Mouse (Mus musculus) neural tube, embryonic 14.5 days (tissue): ENCODE results near the gene Tspan9. TPM values are rescaled to one million over a fixed set of nuclear protein-coding genes. Genes with fewer than 3 reads are reported as not detected.

Experiments used
- ATAC-seq: fragments of 200-750 bp; cut with Nextera tagmentation; 2 replicates; pipeline ENCODE4 v1.8.0; 2017; ENCODE audit warnings: low read depth, mild to moderate bottlenecking, moderate TSS enrichment, moderate library complexity
- H3K27ac ChIP-seq: fragments of 300-500 bp; sonication (generic); 2 replicates; pipeline ENCODE4 v1.5.1; 2014; ENCODE audit warnings: low read depth, mild to moderate bottlenecking, control low read depth, low read length, moderate library complexity, mixed read lengths
- H3K27me3 ChIP-seq: fragments of 300-500 bp; sonication (generic); 2 replicates; pipeline ENCODE4 v1.6.1; 2014; ENCODE audit warnings: low read length; ENCODE audit not compliant: control insufficient read depth, insufficient read depth
- H3K36me3 ChIP-seq: fragments of 300-500 bp; sonication (generic); 2 replicates; pipeline ENCODE4 v1.6.1; 2014; ENCODE audit warnings: low read length, mixed read lengths; ENCODE audit not compliant: control insufficient read depth, insufficient read depth
- H3K4me1 ChIP-seq: fragments of 300-500 bp; sonication (generic); 2 replicates; pipeline ENCODE4 v1.6.1; 2014; ENCODE audit warnings: low read length; ENCODE audit not compliant: control insufficient read depth, insufficient read depth
- H3K4me2 ChIP-seq: fragments of 300-500 bp; sonication (generic); 2 replicates; pipeline ENCODE4 v1.6.1; 2014; ENCODE audit warnings: mild to moderate bottlenecking, low read depth, low read length, control low read depth
- H3K4me3 ChIP-seq: fragments of 300-500 bp; sonication (generic); 2 replicates; pipeline ENCODE4 v1.5.1; 2014; ENCODE audit warnings: low read depth, low read length, control low read depth, mixed read lengths
- H3K9ac ChIP-seq: fragments of 300-500 bp; sonication (generic); replicated peaks from 2 replicates; pipeline ENCODE4 v1.6.1; 2014; ENCODE audit warnings: low read depth, mild to moderate bottlenecking, control low read depth, low read length, mixed read lengths
- H3K9me3 ChIP-seq: fragments of 300-500 bp; sonication (generic); 2 replicates; pipeline ENCODE4 v1.6.1; 2016; ENCODE audit warnings: low read length; ENCODE audit not compliant: control insufficient read depth
- WGBS: fragments of 180-500 bp; shearing (Covaris S2); extraction: QIAGEN DNeasy Blood & Tissue Kit; methylation state at CpG from one replicate; pipeline ENCODE4 v1.1.7; 2014; 5-methylcytosine and 5-hydroxymethylcytosine counted together
- polyA plus RNA-seq: library from polyadenylated mRNA; unstranded; fragments of >200 nt; fragmentation: Nextera tagmentation; extraction: Ambion mirVana; gene quantifications from 2 replicates; pipeline ENCODE4 v1.2.1, GENCODE M21; 2014

Tspan9 gene
- polyA plus RNA-seq, 1 experiment from 2014 or later = 32.1 TPM

- Histone ChIP-seq H3K27ac (no peak overlapping the region), H3K36me3 (no peaks in the 10 kb centered on the region), H3K9me3 (no peaks in the 10 kb centered on the region), H3K4me3 (no peak overlapping the region), H3K27me3 (no peaks in the 10 kb centered on the region), H3K9ac (no peak overlapping the region), H3K4me1 (peaks cover 13% of the 10 kb centered on the region), H3K4me2 (no peak overlapping the region)
- WGBS = 93% methylated on average over 5 of the region's 5 CpGs
- ATAC-seq = no peak
Measured at GRCm38 (mm10) chr6:127971931-127972330, 171.5 kb downstream of the Tspan9 start.

GRCm38 (mm10) chr6:127970848-127971247, 172.5 kb downstream of the Tspan9 start:
- no peak overlapping the region for H3K27ac ChIP-seq
- H3K9ac ChIP-seq = no peak overlapping the region
- no peak for ATAC-seq
- H3K4me1 ChIP-seq = peaks cover 13% of the 10 kb centered on the region
- H3K9me3 ChIP-seq = no peaks in the 10 kb centered on the region
- no peaks in the 10 kb centered on the region for H3K27me3 ChIP-seq
- no peaks in the 10 kb centered on the region for H3K36me3 ChIP-seq
- WGBS = 66% methylated on average over 5 of the region's 5 CpGs
- no peak overlapping the region for H3K4me3 ChIP-seq
- no peak overlapping the region for H3K4me2 ChIP-seq

GRCm38 (mm10) chr6:127970120-127970519, 173.3 kb downstream of the Tspan9 start:
- no peaks in the 10 kb centered on the region for H3K9me3 ChIP-seq
- no peaks in the 10 kb centered on the region for H3K36me3 ChIP-seq
- ATAC-seq = peak; percentile 57; the same call in 1 of the 2 replicates

GRCm38 (mm10) chr6:127969709-127970108, 173.7 kb downstream of the Tspan9 start:
- no peaks in the 10 kb centered on the region for H3K9me3 ChIP-seq
- WGBS = 58% methylated on average over 7 of the region's 7 CpGs
- no peaks in the 10 kb centered on the region for H3K36me3 ChIP-seq
- no peak overlapping the region for H3K4me2 ChIP-seq
- H3K4me3 ChIP-seq = no peak overlapping the region
- H3K9ac ChIP-seq = no peak overlapping the region
- no peaks in the 10 kb centered on the region for H3K27me3 ChIP-seq
- ATAC-seq = no peak
- no peak overlapping the region for H3K27ac ChIP-seq
- peaks cover 13% of the 10 kb centered on the region for H3K4me1 ChIP-seq

More at GRCm38 (mm10) chr6:127970120-127970519, 173.3 kb downstream of the Tspan9 start:
- Histone ChIP-seq H3K4me2 (no peak overlapping the region), H3K4me3 (no peak overlapping the region), H3K27ac (no peak overlapping the region), H3K9ac (no peak overlapping the region), H3K4me1 (peaks cover 13% of the 10 kb centered on the region), H3K27me3 (no peaks in the 10 kb centered on the region)
- WGBS = 9% methylated on average over 7 of the region's 7 CpGs

GRCm38 (mm10) chr6:127965497-127965896, 177.9 kb downstream of the Tspan9 start:
- no peak overlapping the region for H3K4me3 ChIP-seq
- H3K27me3 ChIP-seq = no peaks in the 10 kb centered on the region
- peak; percentile 31; the same call in 1 of the 2 replicates for ATAC-seq
- H3K9ac ChIP-seq = no peak overlapping the region
- H3K4me1 ChIP-seq = 0 out of 2 replicates have a peak, but pooled peaks cover 2% of the 10 kb centered on the region
- no peak overlapping the region for H3K4me2 ChIP-seq
- no peak overlapping the region for H3K27ac ChIP-seq
- no peaks in the 10 kb centered on the region for H3K36me3 ChIP-seq
- WGBS = 49% methylated on average over 8 of the region's 8 CpGs
- H3K9me3 ChIP-seq = no peaks in the 10 kb centered on the region

- no peak overlapping the region for H3K4me3 ChIP-seq
- no peak overlapping the region for H3K4me2 ChIP-seq
- no peaks in the 10 kb centered on the region for H3K9me3 ChIP-seq
- WGBS = 93% methylated on average over 1 of the region's 1 CpGs
- no peaks in the 10 kb centered on the region for H3K36me3 ChIP-seq
- no peaks in the 10 kb centered on the region for H3K27me3 ChIP-seq
- ATAC-seq = no peak
- H3K27ac ChIP-seq = no peak overlapping the region
- no peak overlapping the region for H3K9ac ChIP-seq
- no peaks in the 10 kb centered on the region for H3K4me1 ChIP-seq
Measured at GRCm38 (mm10) chr6:127960203-127960602, 183.2 kb downstream of the Tspan9 start.

GRCm38 (mm10) chr6:127956172-127956571, 187.2 kb downstream of the Tspan9 start:
- H3K9ac ChIP-seq = no peak overlapping the region
- H3K36me3 ChIP-seq = no peaks in the 10 kb centered on the region
- no peak overlapping the region for H3K27ac ChIP-seq
- WGBS = 85% methylated on average over 5 of the region's 5 CpGs
- H3K4me1 ChIP-seq = no peaks in the 10 kb centered on the region
- ATAC-seq = no peak
- H3K27me3 ChIP-seq = no peaks in the 10 kb centered on the region
- H3K4me2 ChIP-seq = no peak overlapping the region
- H3K9me3 ChIP-seq = no peaks in the 10 kb centered on the region
- H3K4me3 ChIP-seq = no peak overlapping the region

GRCm38 (mm10) chr6:127953071-127953470, 190.3 kb downstream of the Tspan9 start:
- H3K27ac ChIP-seq = no peak overlapping the region
- H3K9me3 ChIP-seq = no peaks in the 10 kb centered on the region
- no peak overlapping the region for H3K4me3 ChIP-seq
- H3K4me1 ChIP-seq = no peaks in the 10 kb centered on the region
- no peaks in the 10 kb centered on the region for H3K27me3 ChIP-seq
- ATAC-seq = no peak
- no peak overlapping the region for H3K9ac ChIP-seq
- H3K36me3 ChIP-seq = no peaks in the 10 kb centered on the region
- 86% methylated on average over 4 of the region's 4 CpGs for whole genome bisulfite sequencing
- H3K4me2 ChIP-seq = no peak overlapping the region

- 94% methylated on average over 7 of the region's 7 CpGs for WGBS
- Histone ChIP-seq H3K9ac (no peak overlapping the region), H3K27me3 (no peaks in the 10 kb centered on the region), H3K9me3 (no peaks in the 10 kb centered on the region), H3K27ac (no peak overlapping the region), H3K36me3 (no peaks in the 10 kb centered on the region), H3K4me3 (no peak overlapping the region), H3K4me1 (no peaks in the 10 kb centered on the region), H3K4me2 (no peak overlapping the region)
- ATAC-seq = no peak
Measured at GRCm38 (mm10) chr6:127949885-127950284, 193.5 kb downstream of the Tspan9 start.
